Mouse (Mus musculus) megakaryocyte, embryonic 14.5 days (primary cell): Measurements from ENCODE around the gene Saa3.

ENCODE experiments used
- FLI1 ChIP-seq: IDR thresholded peaks from 2 replicates; pipeline ENCODE4 v1.6.1; 2012; ENCODE audit warnings: low read length, inconsistent platforms, mixed read lengths
- GATA1 ChIP-seq: IDR thresholded peaks from 3 replicates; pipeline ENCODE4 v1.6.1; 2012; ENCODE audit warnings: mixed read lengths, low read length, inconsistent platforms, borderline replicate concordance

- TF ChIP-seq GATA1 = no peak
- no peak for TF ChIP-seq FLI1
Measured at GRCm38 (mm10) chr7:46719526-46719925, 4.0 kb upstream of the Saa3 start.
